Mouse (Mus musculus): ENCODE results near the gene Asb4.
"Not testable (repeated sequence)": the region's sequence is repeated elsewhere in the genome, so short reads cannot be mapped to it uniquely, and the experiment has no call there.

DNA sequence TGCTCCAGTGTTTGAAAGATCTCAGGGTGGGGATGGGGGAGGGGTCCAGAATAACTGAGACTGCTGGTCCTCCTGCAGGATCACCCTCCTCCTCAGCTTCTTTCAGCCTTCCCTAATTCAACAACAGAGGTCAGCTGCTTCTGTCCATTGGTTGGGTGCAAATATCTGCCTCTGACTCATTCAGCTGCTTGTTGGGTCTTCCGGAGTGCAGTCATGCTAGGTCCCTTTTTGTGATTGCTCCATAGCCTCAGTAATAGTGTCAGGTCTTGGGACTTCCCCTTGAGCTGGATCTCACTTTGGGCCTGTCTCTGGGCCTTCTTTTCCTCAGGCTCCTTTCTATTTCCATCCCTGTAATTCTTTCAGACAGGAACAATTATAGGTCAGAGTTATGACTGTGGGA is 43.9 kb upstream of the Asb4 start:
- TF ChIP-seq CTCF, EP300 (IDR thresholded peaks at IDR 0.05; ENCODE audit: low read depth): not testable (repeated sequence)

Measured in liver, postnatal 0 days (tissue).